Mouse (Mus musculus) kidney, embryonic 16.5 days (tissue): ENCODE results near the gene Rragc. TPM values are rescaled to one million over a fixed set of nuclear protein-coding genes. Genes with fewer than 3 reads are reported as not detected.

Experiments used
- ATAC-seq: fragments of 200-750 bp; cut with Nextera tagmentation; 2 replicates; pipeline ENCODE4 v1.8.0; 2017; ENCODE audit warnings: moderate TSS enrichment; ENCODE audit not compliant: low FRiP score, low TSS enrichment
- H3K27ac ChIP-seq: fragments of 300-500 bp; sonication (generic); 2 replicates; pipeline ENCODE4 v1.5.1; 2014; ENCODE audit warnings: low read length
- H3K27me3 ChIP-seq: fragments of 300-500 bp; sonication (generic); 2 replicates; pipeline ENCODE4 v1.6.1; 2014; ENCODE audit warnings: low read length, control low read depth, mixed read lengths; ENCODE audit not compliant: insufficient read depth
- H3K36me3 ChIP-seq: fragments of 300-500 bp; sonication (generic); 2 replicates; pipeline ENCODE4 v1.6.1; 2014; ENCODE audit warnings: low read length, control low read depth, mixed read lengths; ENCODE audit not compliant: insufficient read depth
- H3K4me1 ChIP-seq: fragments of 300-500 bp; sonication (generic); 2 replicates; pipeline ENCODE4 v1.6.1; 2014; ENCODE audit warnings: low read length, control low read depth, mixed read lengths; ENCODE audit not compliant: insufficient read depth
- H3K4me2 ChIP-seq: fragments of 300-500 bp; sonication (generic); replicated peaks from 2 replicates; pipeline ENCODE4 v1.6.1; 2014; ENCODE audit warnings: low read depth, low read length
- H3K4me3 ChIP-seq: fragments of 300-500 bp; sonication (generic); 2 replicates; pipeline ENCODE4 v1.5.1; 2014; ENCODE audit warnings: mild to moderate bottlenecking, low read length
- H3K9ac ChIP-seq: fragments of 300-500 bp; sonication (generic); replicated peaks from 2 replicates; pipeline ENCODE4 v1.6.1; 2014; ENCODE audit warnings: low read length
- H3K9me3 ChIP-seq: fragments of 300-500 bp; sonication (generic); 2 replicates; pipeline ENCODE4 v1.6.1; 2016; ENCODE audit warnings: low read length, control low read depth
- WGBS: fragments of 180-500 bp; shearing (Covaris S2); extraction: QIAGEN DNeasy Blood & Tissue Kit; methylation state at CpG from one replicate; pipeline ENCODE4 v1.1.7; 2014; 5-methylcytosine and 5-hydroxymethylcytosine counted together
- polyA plus RNA-seq: library from polyadenylated mRNA; unstranded; fragments of >200 nt; fragmentation: Nextera tagmentation; extraction: Ambion mirVana; gene quantifications from 2 replicates; pipeline ENCODE4 v1.2.1, GENCODE M21; 2015

Rragc gene
- polyA plus RNA-seq, result 46.2 and 47.9 TPM in 2 replicates

GRCm38 (mm10) chr4:123916748-123917547 lies at the start of gene Rragc:
Rragc (plus strand) TSS chr4:123917446.
- Histone ChIP-seq H3K36me3 (peaks cover 22% of the 10 kb centered on the region), H3K27me3 (no peaks in the 10 kb centered on the region), H3K4me2 (peak within 1 kb of the TSS; percentile 70), H3K4me1 (peaks cover 22% of the 10 kb centered on the region), H3K9ac (peak within 1 kb of the TSS; percentile 94), H3K9me3 (no peaks in the 10 kb centered on the region), H3K4me3 (peak within 1 kb of the TSS; percentile 98), H3K27ac (peak within 1 kb of the TSS; percentile 85)
- 0% methylated on average over 47 of the region's 49 CpGs for WGBS
- peak; percentile 99 for ATAC-seq

- WGBS, result 90% methylated on average over 5 of the region's 5 CpGs
Measured at GRCm38 (mm10) chr4:123893726-123894125, 23.5 kb upstream of the Rragc start.

GRCm38 (mm10) chr4:123894295-123894694 lies 23.0 kb upstream of the Rragc start:
- 83% methylated on average over 4 of the region's 4 CpGs for WGBS

More at GRCm38 (mm10) chr4:123893726-123894125, 23.5 kb upstream of the Rragc start:
- no peak overlapping the region for H3K27ac ChIP-seq
- no peaks in the 10 kb centered on the region for H3K4me1 ChIP-seq
- H3K36me3 ChIP-seq, result no peaks in the 10 kb centered on the region
- H3K4me3 ChIP-seq, result no peak overlapping the region
- no peak overlapping the region for H3K4me2 ChIP-seq
- no peaks in the 10 kb centered on the region for H3K27me3 ChIP-seq
- no peaks in the 10 kb centered on the region for H3K9me3 ChIP-seq
- ATAC-seq, result no peak
- no peak overlapping the region for H3K9ac ChIP-seq

GRCm38 (mm10) chr4:123898696-123899095 lies 18.6 kb upstream of the Rragc start:
- H3K9me3 ChIP-seq, result no peaks in the 10 kb centered on the region
- no peaks in the 10 kb centered on the region for H3K4me1 ChIP-seq
- no peak overlapping the region for H3K27ac ChIP-seq
- no peaks in the 10 kb centered on the region for H3K27me3 ChIP-seq
- H3K4me3 ChIP-seq, result no peak overlapping the region
- H3K4me2 ChIP-seq, result no peak overlapping the region
- H3K36me3 ChIP-seq, result no peaks in the 10 kb centered on the region
- no peak for ATAC-seq
- H3K9ac ChIP-seq, result no peak overlapping the region
- WGBS, result 10% methylated on average over 5 of the region's 5 CpGs

More at GRCm38 (mm10) chr4:123894295-123894694, 23.0 kb upstream of the Rragc start:
- ATAC-seq, result no peak
- H3K4me1 ChIP-seq, result no peaks in the 10 kb centered on the region
- no peak overlapping the region for H3K4me2 ChIP-seq
- H3K9ac ChIP-seq, result no peak overlapping the region
- no peaks in the 10 kb centered on the region for H3K9me3 ChIP-seq
- H3K27ac ChIP-seq, result no peak overlapping the region
- H3K36me3 ChIP-seq, result no peaks in the 10 kb centered on the region
- no peaks in the 10 kb centered on the region for H3K27me3 ChIP-seq
- no peak overlapping the region for H3K4me3 ChIP-seq

GRCm38 (mm10) chr4:123903432-123903831 lies 13.8 kb upstream of the Rragc start:
- H3K4me1 ChIP-seq, result peaks cover 16% of the 10 kb centered on the region
- 80% methylated on average over 3 of the region's 3 CpGs for WGBS
- no peak for ATAC-seq
- H3K36me3 ChIP-seq, result no peaks in the 10 kb centered on the region
- no peaks in the 10 kb centered on the region for H3K27me3 ChIP-seq
- no peak overlapping the region for H3K9ac ChIP-seq
- H3K4me2 ChIP-seq, result no peak overlapping the region
- no peak overlapping the region for H3K27ac ChIP-seq
- no peak overlapping the region for H3K4me3 ChIP-seq
- no peaks in the 10 kb centered on the region for H3K9me3 ChIP-seq

- Histone ChIP-seq H3K4me1 (peaks cover 16% of the 10 kb centered on the region), H3K9me3 (no peaks in the 10 kb centered on the region), H3K9ac (peak within 1 kb of the TSS; percentile 85), H3K36me3 (no peaks in the 10 kb centered on the region), H3K27me3 (no peaks in the 10 kb centered on the region), H3K4me2 (peak within 1 kb of the TSS; percentile 86), H3K27ac (peak within 1 kb of the TSS; percentile 86), H3K4me3 (peak within 1 kb of the TSS; percentile 69)
- ATAC-seq, result peak; percentile 100
- WGBS, result 1% methylated on average over 47 of the region's 49 CpGs
Measured at GRCm38 (mm10) chr4:123904333-123905125, 12.7 kb upstream of the Rragc start, which contains the start of gene Mycbp. Mycbp (plus strand) TSS chr4:123904832.

- Histone ChIP-seq H3K9me3 (no peaks in the 10 kb centered on the region), H3K27me3 (no peaks in the 10 kb centered on the region), H3K9ac (peak overlapping the region; percentile 85), H3K4me2 (peak overlapping the region; percentile 86), H3K4me1 (peaks cover 16% of the 10 kb centered on the region), H3K4me3 (peak overlapping the region; percentile 69), H3K27ac (peak overlapping the region; percentile 70), H3K36me3 (no peaks in the 10 kb centered on the region)
- ATAC-seq, result no peak
- WGBS, result 0% methylated on average over 50 of the region's 53 CpGs
Measured at GRCm38 (mm10) chr4:123905126-123905668, 12.0 kb upstream of the Rragc start.

GRCm38 (mm10) chr4:123911503-123911902 lies 5.7 kb upstream of the Rragc start:
- no peaks in the 10 kb centered on the region for H3K27me3 ChIP-seq
- peaks cover 11% of the 10 kb centered on the region for H3K36me3 ChIP-seq
- no peak for ATAC-seq
- 89% methylated on average over 4 of the region's 4 CpGs for WGBS
- no peak overlapping the region for H3K27ac ChIP-seq
- H3K4me1 ChIP-seq, result peaks cover 15% of the 10 kb centered on the region
- H3K4me3 ChIP-seq, result no peak overlapping the region
- H3K9me3 ChIP-seq, result no peaks in the 10 kb centered on the region
- no peak overlapping the region for H3K9ac ChIP-seq
- no peak overlapping the region for H3K4me2 ChIP-seq

- H3K9me3 ChIP-seq, result no peaks in the 10 kb centered on the region
- H3K4me1 ChIP-seq, result peaks cover 12% of the 10 kb centered on the region
- H3K27me3 ChIP-seq, result no peaks in the 10 kb centered on the region
- 69% methylated on average over 2 of the region's 2 CpGs for WGBS
- no peak overlapping the region for H3K4me2 ChIP-seq
- no peak for ATAC-seq
- H3K9ac ChIP-seq, result no peak overlapping the region
- H3K4me3 ChIP-seq, result no peak overlapping the region
- H3K27ac ChIP-seq, result no peak overlapping the region
- peaks cover 11% of the 10 kb centered on the region for H3K36me3 ChIP-seq
Measured at GRCm38 (mm10) chr4:123912431-123912830, 4.8 kb upstream of the Rragc start.
